Mouse (Mus musculus) thymus, postnatal 10 days (tissue): ENCODE results near the gene St3gal2.
A peak's percentile ranks its signal among the peaks of the same experiment; 100 is the strongest.
"Not testable (repeated sequence)": the region's sequence is repeated elsewhere in the genome, so short reads cannot be mapped to it uniquely, and the experiment has no call there.

Source experiments
- DNase-seq, 2 experiments: peaks; one replicate each; pipeline ENCODE4 v3.0.0; 2021; ENCODE audit warnings: low spot score in 2 of 2

St3gal2 gene

DNA sequence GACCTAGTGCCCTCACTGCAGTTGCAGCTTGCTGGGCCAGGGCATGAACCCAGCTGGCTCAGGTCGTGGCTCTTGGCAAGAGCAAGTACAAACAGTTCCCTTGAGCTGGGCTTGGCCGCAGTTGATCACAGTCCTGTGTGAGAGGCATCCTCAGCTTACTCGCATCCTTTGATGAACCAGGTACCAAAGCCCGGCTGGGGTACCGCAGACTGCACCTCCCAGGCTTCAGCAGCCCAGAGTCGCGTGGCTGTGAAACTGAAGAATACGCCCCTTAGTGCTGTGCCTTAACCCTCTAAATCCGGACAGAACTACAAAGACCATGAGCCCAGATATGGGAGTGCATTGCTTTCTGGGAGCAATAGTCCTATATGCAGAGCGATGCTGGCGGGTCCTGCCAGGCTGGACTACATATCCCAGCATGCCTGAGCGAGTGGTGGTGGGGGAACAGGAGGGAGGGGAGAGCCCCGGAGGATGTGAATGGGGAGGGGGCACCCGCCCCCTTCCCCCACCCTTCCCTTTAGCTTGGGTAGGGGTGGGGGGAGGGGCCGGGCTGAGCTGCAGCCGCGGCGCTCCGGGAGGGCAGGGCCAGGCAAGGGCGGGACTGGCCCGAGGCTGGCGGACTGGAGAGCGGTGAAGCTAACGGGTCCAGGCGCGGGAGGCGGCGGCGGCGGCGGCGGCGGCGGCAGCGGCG, at the start of gene St3gal2:
Gene St3gal2, plus strand, starts transcription at position 582 of the 691 bp plus-strand sequence.
- DNase-seq: peak; percentile 79 to 87

DNA sequence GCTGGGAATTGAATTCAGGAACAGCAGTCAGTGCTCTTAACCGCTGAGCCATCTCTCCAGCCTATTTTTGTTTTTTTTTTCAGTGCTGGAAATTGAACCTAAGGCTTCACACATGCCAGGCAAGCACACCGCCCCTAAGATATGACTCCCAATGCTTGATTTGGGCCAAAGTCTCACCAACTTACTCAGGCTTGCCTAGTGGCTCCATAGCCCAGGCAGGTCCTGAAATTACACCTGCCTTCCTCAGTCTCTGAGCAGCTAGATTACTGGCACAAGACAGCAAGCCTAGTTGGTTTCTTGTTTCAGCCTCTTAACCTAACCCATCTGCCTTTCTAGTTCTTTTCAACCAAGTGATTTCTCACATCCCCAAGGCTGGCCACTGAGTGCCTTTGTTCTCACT, 49.2 kb upstream of the St3gal2 start:
- DNase-seq: no peak

- no peak for DNase-seq
These were observed 41.9 kb upstream of the St3gal2 start for GRCm38 (mm10) chr8:110877862-110878261.

DNA sequence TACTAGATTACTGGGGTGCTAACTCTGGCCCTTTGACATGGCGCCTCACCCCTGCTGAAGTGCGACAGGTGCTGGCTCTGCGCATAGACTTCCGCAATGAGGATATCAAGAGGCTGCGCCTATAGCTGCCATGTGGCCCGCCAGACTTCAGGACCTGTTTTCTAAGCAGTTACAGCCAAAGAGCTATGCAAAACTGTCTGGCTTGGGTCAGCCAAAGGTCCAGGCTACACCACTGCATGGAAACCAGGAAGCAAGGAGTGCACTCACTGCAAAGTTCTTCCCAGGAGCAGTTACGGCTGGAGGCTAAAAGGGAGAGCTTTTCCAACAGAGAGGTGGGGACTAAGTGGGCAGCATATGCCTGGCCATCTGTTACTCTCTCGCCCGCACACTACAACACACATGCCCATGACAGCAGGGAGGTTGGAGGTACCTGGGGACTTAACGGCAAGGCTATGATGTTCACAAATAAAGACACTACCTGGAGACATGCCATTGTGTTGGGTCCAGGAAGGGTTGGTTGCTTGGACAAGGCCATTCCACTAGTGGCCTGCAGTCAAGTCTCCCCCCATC, 37.9 kb upstream of the St3gal2 start:
- DNase-seq: no peak

- no peak for DNase-seq
These were observed 35.9 kb upstream of the St3gal2 start for GRCm38 (mm10) chr8:110883824-110884223.

GRCm38 (mm10) chr8:110886634-110887033, 33.1 kb upstream of the St3gal2 start:
- no peak for DNase-seq

DNA sequence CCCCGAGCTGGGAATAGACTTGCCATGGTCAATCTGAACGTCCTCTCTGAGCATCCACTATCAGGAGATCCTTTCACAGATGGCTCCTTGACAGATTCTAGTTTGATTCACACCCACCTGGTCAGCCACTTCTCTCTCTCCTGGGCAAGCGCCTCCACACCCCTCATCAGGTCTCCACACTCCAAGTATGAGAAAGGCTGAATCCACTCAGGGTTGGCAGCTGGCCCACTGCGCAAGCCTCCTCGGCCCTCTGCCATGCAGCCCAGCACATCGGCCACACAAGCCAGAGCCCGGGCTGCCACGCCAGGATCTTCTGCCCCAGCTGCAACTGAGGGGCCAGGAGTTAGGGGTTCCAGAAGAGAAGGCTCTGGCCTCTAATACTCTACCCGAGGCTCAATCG, 32.2 kb upstream of the St3gal2 start:
- no peak for DNase-seq

DNA sequence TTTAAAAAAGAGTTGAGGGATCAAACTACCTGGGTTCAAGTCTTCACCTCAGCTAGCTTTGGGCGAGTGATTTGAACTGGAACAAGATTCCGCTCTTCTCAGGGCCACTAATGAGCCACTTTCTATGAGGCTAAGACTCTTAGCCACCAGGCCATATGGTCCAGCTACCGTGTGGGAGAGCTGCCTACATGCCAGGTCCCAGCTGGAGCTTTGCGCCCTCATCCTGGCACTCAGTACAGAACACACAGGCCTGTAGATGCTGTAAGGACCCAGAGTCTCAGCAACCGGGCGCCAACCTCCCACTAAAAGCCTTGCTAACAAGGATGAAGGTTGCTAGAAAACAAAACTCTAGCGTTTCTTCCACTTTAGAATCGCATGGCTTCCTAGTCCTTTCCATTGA, 31.3 kb upstream of the St3gal2 start:
- DNase-seq: no peak

DNA sequence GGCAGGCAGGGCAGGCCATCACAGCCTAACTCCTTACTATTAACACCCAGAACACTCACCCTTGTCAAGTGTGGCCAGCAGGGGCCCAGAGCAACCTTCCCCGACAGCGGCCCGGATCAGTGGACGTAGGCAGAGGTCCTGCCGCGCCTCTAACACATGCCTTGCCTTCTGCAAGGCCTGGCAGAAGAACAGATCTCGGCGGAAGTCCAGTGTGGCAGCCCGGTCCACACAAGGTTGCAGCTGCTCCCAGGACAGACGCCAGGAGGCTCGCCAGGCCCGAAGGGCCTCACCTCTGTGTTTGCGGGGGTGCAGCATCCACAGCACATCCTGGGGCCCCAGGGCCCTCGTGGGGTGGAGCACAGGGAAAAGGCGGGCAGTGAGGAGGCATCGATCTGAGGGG, 30.9 kb upstream of the St3gal2 start:
- no peak for DNase-seq

DNA sequence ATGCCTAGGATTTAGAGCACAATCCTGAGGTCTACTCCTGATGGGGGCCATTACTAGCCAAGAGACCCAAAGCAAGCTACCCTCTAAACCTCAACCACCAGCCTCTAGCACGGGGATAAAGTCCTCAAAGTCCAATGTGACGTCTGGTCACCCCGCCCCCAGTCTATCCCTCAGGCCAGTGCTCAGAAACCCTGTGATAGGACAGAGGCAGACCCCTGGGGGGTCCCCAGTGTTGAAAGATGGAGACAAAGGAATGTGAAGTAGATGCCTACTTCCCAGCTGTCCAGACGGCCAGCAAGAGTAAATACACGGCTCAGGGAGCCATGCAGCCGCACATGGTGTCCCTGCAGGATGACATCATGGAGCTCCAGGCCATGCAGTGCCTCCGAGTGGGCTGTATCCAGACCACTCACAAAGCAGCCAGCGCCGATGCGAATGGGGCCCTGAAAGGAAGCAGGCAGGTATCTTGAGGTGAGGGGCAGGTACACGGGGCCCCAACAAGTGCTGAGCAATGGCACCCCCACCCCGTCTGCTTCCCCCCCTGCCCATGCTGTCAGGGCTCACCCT, 29.7 kb upstream of the St3gal2 start:
- no peak for DNase-seq

DNA sequence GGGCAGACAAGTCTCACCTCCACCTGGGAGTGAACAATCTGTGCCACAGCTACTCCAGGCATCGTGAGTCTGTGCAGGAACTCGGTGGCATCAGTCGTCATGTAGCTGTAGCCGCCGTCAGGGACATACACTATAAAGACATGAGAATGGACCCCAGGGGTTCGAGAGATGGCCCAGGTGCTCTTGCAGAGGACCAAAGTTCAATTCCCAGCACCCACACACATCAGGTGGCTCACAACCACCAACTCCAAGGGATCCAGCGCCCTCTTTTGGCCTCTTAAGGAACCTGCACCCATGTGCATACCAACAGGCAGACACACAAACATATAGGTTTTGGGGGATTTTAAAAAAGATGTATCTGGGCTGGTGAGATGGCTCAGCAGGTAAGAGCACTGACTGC, 27.7 kb upstream of the St3gal2 start:
- DNase-seq: no peak

DNA sequence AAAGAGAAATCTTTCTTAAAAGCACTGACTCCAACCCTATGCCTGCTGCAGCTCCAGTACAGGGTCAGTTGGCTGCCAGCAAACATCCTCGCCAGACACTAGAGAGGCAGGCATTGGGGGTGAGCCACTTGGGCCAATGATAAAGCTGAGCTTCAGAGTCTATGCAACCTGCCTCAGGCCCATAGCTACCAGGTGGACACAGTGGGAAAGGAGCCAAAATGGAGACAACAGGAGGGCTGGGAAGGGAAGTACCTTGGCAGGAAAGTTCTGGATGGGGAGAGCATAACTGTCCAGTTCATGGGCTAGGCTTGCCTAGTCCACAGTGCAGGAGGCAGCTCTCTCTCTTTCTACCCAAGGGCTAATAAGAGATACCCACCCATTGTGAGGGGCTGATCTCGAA, 26.8 kb upstream of the St3gal2 start:
- no peak for DNase-seq

DNA sequence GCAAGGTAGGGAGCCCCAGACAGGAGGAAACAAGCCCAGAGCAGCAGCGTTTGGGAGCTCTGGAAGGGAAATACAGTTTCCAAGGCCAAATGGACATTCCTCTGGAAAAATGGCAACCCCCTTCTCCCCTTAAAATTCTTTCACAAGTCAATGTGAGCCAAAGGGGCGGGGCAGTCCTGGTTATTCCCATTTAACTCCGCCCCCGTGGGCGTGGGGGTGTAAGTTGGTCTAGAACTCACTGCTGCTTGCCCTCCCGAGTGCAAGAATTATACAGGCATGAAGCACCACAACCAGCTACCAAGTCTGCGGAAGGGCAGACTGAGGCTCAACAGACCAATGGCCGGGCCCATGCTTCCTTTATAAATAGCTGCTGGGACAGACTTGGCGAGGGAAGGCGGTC, 24.9 kb upstream of the St3gal2 start:
- DNase-seq: no peak

DNA sequence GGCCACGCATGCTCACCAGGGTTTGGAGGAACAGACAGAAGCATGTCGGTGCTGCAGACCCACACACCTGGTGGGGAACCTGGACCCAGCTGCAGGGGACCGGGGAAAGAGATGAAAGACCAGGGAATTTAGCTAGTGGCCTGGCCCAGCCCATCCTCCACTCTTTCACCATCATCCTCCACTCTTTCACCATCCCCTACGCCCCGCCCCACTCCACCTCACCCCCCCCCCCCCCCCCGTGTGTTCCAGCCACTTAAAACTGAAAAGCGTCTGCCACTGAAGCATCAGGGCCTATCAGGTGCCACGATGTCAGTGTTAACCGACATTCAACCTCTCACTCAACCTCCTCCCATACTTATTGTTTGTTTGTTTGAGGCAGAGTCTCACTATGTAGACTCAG, 24.5 kb upstream of the St3gal2 start:
- DNase-seq: no peak

DNA sequence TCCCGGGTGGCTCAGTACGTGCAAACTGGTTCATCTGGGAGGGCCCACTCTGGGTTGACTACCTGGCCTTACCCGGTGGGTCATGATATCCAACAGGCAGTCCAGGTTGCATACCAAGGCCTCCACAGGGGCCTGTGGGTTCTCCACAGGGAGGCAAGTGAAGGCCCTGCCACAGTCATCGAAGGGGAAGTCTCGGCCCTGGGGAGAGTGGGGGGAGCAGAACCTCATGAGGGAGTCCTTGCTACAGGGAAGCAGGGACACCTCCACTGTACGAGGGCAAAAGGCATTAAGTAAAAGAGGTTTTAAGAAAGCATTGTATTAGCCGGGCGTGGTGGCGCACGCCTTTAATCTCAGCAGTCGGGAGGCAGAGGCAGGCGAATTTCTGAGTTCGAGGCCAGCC, 23.9 kb upstream of the St3gal2 start:
- DNase-seq: no peak

GRCm38 (mm10) chr8:110897495-110897894, 22.2 kb upstream of the St3gal2 start:
- DNase-seq: no peak

DNA sequence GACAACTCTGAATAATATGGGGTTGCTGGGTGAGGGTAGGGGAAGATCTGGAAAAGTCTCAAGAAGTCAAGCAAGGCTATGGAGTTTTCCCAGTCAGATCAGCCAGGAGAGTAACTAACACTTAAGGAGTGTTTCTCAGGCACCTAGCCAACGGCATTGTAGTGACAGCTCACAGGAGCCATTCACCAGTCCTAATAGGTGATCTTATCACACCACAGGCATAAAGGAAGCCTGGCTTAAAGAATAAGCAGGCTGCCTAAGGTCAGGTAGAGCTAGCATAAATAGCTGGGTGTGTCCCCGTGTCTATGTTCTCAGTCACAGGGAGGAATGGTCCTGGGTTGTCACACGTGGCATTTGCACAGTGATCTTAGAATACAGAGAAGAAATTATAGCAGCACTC, 18.7 kb upstream of the St3gal2 start:
- no peak for DNase-seq

DNA sequence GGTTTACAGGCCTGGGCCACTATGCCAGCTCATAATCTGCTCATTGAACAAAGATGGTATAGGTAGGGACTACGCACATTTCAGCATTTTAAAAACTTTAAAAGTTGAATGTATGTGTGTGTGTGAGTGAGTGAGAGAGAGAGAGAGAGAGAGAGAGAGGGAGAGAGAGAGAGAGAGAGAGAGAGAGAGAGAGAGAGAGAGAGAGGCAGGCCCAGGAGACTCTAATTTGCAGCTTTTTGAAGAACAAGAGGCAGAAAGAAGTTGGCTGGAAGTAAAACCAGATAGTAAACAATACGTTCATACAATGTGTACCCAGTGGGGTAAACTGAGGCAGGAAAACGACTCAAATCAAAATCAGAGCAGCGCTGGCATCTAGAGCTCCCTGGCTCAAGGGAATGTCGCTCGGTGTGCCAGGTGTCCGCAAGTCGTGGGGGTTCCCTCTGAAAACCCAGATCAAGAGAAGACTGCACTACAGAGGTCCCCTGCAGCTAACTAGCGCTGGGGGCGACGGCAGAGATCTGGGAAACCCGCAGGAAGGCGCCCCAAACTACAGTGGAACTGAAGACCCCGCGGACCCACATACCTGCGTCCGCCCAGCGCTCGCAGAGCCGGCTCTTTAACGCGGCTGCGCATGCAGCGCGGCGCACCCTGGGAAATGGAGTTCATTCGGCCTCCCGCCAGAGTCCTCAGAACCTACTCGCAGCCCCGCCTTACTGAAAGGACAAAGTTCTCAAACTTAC, 17.7 kb upstream of the St3gal2 start, which contains the start of gene Fuk:
Gene Fuk, minus strand, starts transcription at position 650 of the 740 bp plus-strand sequence.
- peak; percentile 76 to 81 for DNase-seq

GRCm38 (mm10) chr8:110902579-110902965, 17.1 kb upstream of the St3gal2 start:
- DNase-seq: no peak

- DNase-seq: no peak
These were observed 14.3 kb upstream of the St3gal2 start for GRCm38 (mm10) chr8:110905404-110905803.

DNA sequence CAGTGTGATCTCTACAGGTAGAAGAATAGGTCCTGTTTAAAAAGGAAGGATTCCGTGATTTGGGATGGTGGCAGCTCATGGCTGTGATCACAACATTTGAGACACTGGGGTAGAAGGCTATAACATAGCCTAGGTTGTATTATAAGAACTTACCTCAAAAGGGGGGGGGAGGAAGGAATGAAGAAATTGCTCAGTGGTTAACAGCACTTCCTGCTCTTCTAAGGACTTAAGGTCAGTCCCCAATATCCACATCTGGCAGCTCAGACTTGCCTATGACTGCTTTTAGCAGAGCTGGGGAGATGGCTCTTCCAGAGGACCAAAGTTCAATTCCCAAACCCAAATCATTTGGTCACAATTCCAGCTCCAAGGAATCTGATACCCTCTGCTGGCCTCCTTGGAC, 13.0 kb upstream of the St3gal2 start:
- DNase-seq: no peak

GRCm38 (mm10) chr8:110909850-110910249, 9.9 kb upstream of the St3gal2 start:
- DNase-seq: not testable (repeated sequence)
